Comparison of ENCODE assay signal across 9 mouse cellular contexts in genomic region chr17:15715013-15715902, GRCm38 (mm10). TPM values are rescaled to one million over a fixed set of nuclear protein-coding genes. Genes with fewer than 3 reads are reported as not detected.
DNase-seq lines count a peak whose midpoint lies in the region; ATAC-seq and TF ChIP-seq lines count a peak whose summit lies in the region.
"Had no signal": no experiment of that assay in that cellular context is flagged by ENCODE, and none has a peak within 500 bp of the region (broad histone marks: within the 10 kb centered on the region; RNA-seq: fewer than 3 reads in every experiment).

No protein-coding gene starts in this region.

- H3K4me3 ChIP-seq in forebrain, postnatal 0 days (ENCODE audit: low read depth, low read length) = no peak overlapping the region
- H3K4me3 ChIP-seq in midbrain, embryonic 14.5 days (replicated peaks; ENCODE audit: low read depth, low read length) = no peak overlapping the region
- H3K4me3 ChIP-seq: heart, embryonic 13.5 days had no signal

- H3K27ac ChIP-seq in forebrain, postnatal 0 days (ENCODE audit: low read depth, low read length) = no peak overlapping the region
- H3K27ac ChIP-seq in midbrain, embryonic 14.5 days (replicated peaks; ENCODE audit: low read depth, low read length) = no peak overlapping the region
- H3K27ac ChIP-seq: heart, embryonic 13.5 days had no signal

- H3K4me1 ChIP-seq in forebrain, postnatal 0 days (ENCODE audit: insufficient read depth) = no peaks in the 10 kb centered on the region
- no peaks in the 10 kb centered on the region for H3K4me1 ChIP-seq in midbrain, embryonic 14.5 days (ENCODE audit: control insufficient read depth, insufficient read depth, low read length)

- ATAC-seq in forebrain, postnatal 0 days = peak; percentile 69
- no peak; the same call in 1 of the 2 replicates for ATAC-seq in midbrain, embryonic 14.5 days (ENCODE audit: low FRiP score, low TSS enrichment)

- WGBS in forebrain, postnatal 0 days = 65% methylated on average over 3 of the region's 3 CpGs
- 75% methylated on average over 3 of the region's 3 CpGs for WGBS in midbrain, embryonic 14.5 days

- peak; percentile 55 for TF ChIP-seq CTCF in forebrain, postnatal 0 days (IDR thresholded peaks at IDR 0.05; ENCODE audit: low read depth)

- H3K4me2 ChIP-seq in forebrain, postnatal 0 days (ENCODE audit: low read depth) = no peak overlapping the region
- H3K4me2 ChIP-seq in midbrain, embryonic 14.5 days (ENCODE audit: low read length) = no peak overlapping the region
- H3K4me2 ChIP-seq: heart, embryonic 13.5 days had no signal

- no peaks in the 10 kb centered on the region for H3K9me3 ChIP-seq in forebrain, postnatal 0 days (ENCODE audit: low read length)
- no peaks in the 10 kb centered on the region for H3K9me3 ChIP-seq in midbrain, embryonic 14.5 days (ENCODE audit: control insufficient read depth, low read length)
- H3K9me3 ChIP-seq: heart, embryonic 13.5 days had no signal

- H3K27me3 ChIP-seq in forebrain, postnatal 0 days (ENCODE audit: insufficient read depth, low read length) = no peaks in the 10 kb centered on the region
- H3K27me3 ChIP-seq in midbrain, embryonic 14.5 days (ENCODE audit: control insufficient read depth, insufficient read depth, low read length) = no peaks in the 10 kb centered on the region
- H3K27me3 ChIP-seq: heart, embryonic 13.5 days had no signal

- peak; percentile 29 to 37 for DNase-seq in cerebellum, adult 18-20 months
- no peak for DNase-seq in cerebellum, adult 9-10 months
- DNase-seq in spleen, adult 18-20 months = peak; percentile 29 to 52
- no peak for DNase-seq in spleen, adult 12 weeks (ENCODE audit: low spot score)
- peak; percentile 25 for DNase-seq in forebrain, postnatal 0 days
- DNase-seq in kidney, postnatal 4 days = peak; percentile 44 to 53
- peak; percentile 29 for DNase-seq in midbrain, embryonic 14.5 days
- peak; percentile 66 for DNase-seq in thymus, postnatal 25 days

- peaks cover 6% of the 10 kb centered on the region; the same call in 1 of the 2 replicates for H3K36me3 ChIP-seq in forebrain, postnatal 0 days (ENCODE audit: insufficient read depth)
- H3K36me3 ChIP-seq in midbrain, embryonic 14.5 days (ENCODE audit: control insufficient read depth, insufficient read depth, low read length) = peaks cover 8% of the 10 kb centered on the region; the same call in 1 of the 2 replicates

- no peak overlapping the region for H3K9ac ChIP-seq in forebrain, postnatal 0 days
- H3K9ac ChIP-seq in midbrain, embryonic 14.5 days (replicated peaks; ENCODE audit: low read length) = no peak overlapping the region
- H3K9ac ChIP-seq: heart, embryonic 13.5 days had no signal

RNA-seq across cellular contexts. Expression of gene Chd1, which starts 10.5 kb away (rescaled TPM):
- total RNA-seq in forebrain, postnatal 0 days (2014; rRNA removed) = 14.5 and 20.5 TPM in 2 replicates
- 9.9 and 14.2 TPM in 2 replicates for polyA plus RNA-seq in forebrain, postnatal 0 days (2015; fragmentation: Nextera tagmentation; extraction: Ambion mirVana)
- polyA plus RNA-seq in midbrain, embryonic 14.5 days (2014; fragmentation: Nextera tagmentation; extraction: Ambion mirVana) = 24.8 and 25.1 TPM in 2 replicates

Comparison
In these comparisons a context has a peak if more than half of its experiments do, and no peak if none do; other contexts are left out.
1. DNase-seq: peak in cerebellum, adult 18-20 months (2 of 2), spleen, adult 18-20 months (2 of 2), forebrain, postnatal 0 days (single experiment), kidney, postnatal 4 days (2 of 2), midbrain, embryonic 14.5 days (single experiment) and thymus, postnatal 25 days (single experiment); none in cerebellum, adult 9-10 months (single experiment) and spleen, adult 12 weeks (single experiment).